Mouse (Mus musculus) C2C12 (cell line): ENCODE data around the gene Mtmr3. TPM values are rescaled to one million over a fixed set of nuclear protein-coding genes. Genes with fewer than 3 reads are reported as not detected.

ENCODE experiments used
- H3K27me3 ChIP-seq: one replicate; pipeline ENCODE4 v1.6.1; 2011; ENCODE audit not compliant: control insufficient read depth, insufficient read depth, insufficient read length
- H3K36me3 ChIP-seq: one replicate; pipeline ENCODE4 v1.6.1; 2011; ENCODE audit not compliant: control insufficient read depth, insufficient read depth
- H3K4me3 ChIP-seq: one replicate; pipeline ENCODE4 v1.5.1; 2011; ENCODE audit warnings: mild to moderate bottlenecking, control low read depth; ENCODE audit not compliant: poor library complexity, insufficient read depth, severe bottlenecking
- H3K79me2 ChIP-seq: one replicate; pipeline ENCODE4 v1.6.1; 2011; ENCODE audit not compliant: control insufficient read depth, insufficient read depth
- H3K79me3 ChIP-seq: one replicate; pipeline ENCODE4 v1.6.1; 2011; ENCODE audit warnings: low read depth, control low read depth
- H3ac ChIP-seq: one replicate; pipeline ENCODE3; 2011; ENCODE audit warnings: low read depth; ENCODE audit not compliant: control insufficient read depth, insufficient read length
- CEBPB ChIP-seq: IDR thresholded peaks from one replicate; pipeline ENCODE4 v1.6.1; 2011; ENCODE audit warnings: low read depth, mild to moderate bottlenecking, control low read depth, moderate library complexity
- CTCF ChIP-seq: IDR thresholded peaks from one replicate; pipeline ENCODE4 v1.5.1; 2011; ENCODE audit not compliant: control insufficient read depth, insufficient read depth, insufficient read length
- FOSL1 ChIP-seq: IDR thresholded peaks from one replicate; pipeline ENCODE4 v1.8.0; 2011; ENCODE audit warnings: mild to moderate bottlenecking, low read length; ENCODE audit not compliant: poor library complexity, insufficient read depth, severe bottlenecking
- MAX ChIP-seq: IDR thresholded peaks from one replicate; pipeline ENCODE4 v1.6.1; 2011; ENCODE audit warnings: mild to moderate bottlenecking, control low read depth
- MYOD1 ChIP-seq: IDR thresholded peaks from one replicate; pipeline ENCODE4 v1.6.1; 2011; ENCODE audit warnings: low read depth; ENCODE audit not compliant: control insufficient read depth, insufficient read length
- MYOG ChIP-seq: IDR thresholded peaks from one replicate; pipeline ENCODE4 v1.6.1; 2011; ENCODE audit not compliant: control insufficient read depth, insufficient read length; ENCODE audit errors: extremely low read depth
- USF1 ChIP-seq: IDR thresholded peaks from one replicate; pipeline ENCODE4 v1.6.1; 2011; ENCODE audit warnings: low read depth, mild to moderate bottlenecking, control low read depth, moderate library complexity
- polyA plus RNA-seq: library from polyadenylated mRNA; unstranded; fragments of >200 nt; fragmentation: generic; extraction: Trizol; gene quantifications from one replicate; pipeline ENCODE4 v1.2.1, GENCODE M21; 2012; ENCODE audit warnings: missing spikeins

Mtmr3 gene
- polyA plus RNA-seq, 1 experiment = 13.8 TPM

DNA sequence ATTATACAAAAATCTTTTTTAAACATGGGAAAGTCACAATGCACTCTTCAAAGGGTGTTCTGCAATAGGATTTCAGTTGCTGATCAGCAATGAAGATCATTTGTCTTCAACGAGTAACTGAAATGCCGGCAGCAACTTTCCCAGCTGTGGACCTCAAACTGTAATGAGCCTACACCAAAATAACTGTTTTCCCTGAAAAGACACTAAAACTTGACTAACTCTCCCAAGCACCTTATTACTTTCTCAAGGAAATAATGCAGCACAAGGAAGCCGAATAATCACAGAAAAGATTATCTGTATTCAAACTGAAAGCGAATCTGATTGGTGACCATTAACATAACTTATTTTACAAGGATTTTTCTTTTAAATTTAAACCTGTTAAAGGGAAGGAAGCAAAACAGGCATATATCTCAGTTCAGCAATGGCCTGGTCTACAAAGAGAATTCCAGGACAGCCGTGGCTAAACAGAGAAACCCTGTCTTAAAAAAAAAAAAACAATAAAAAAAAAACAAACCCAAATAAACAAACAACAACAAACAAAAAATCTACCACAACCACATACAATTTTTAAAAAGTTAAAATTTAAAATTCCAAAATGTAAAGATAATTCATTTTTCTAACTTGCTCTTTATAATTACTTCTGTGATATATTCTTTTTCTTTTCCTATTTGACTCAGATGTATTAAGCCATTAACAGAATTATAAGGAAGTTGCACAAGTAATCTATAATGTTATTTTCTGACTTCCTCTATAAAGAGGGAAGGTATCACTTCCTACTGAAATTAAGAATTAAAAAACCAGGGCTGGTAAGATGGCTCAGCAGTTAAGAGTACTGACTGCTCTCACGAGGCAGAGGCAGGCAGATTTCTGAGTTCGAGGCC is 50.7 kb downstream of the Mtmr3 start:
- H3K79me2 ChIP-seq = peaks cover 70% of the 10 kb centered on the region
- no peaks in the 10 kb centered on the region for H3K36me3 ChIP-seq
- no peak overlapping the region for H3K4me3 ChIP-seq
- no peak overlapping the region for H3ac ChIP-seq
- peaks cover 11% of the 10 kb centered on the region for H3K79me3 ChIP-seq
- TF ChIP-seq MAX (no peak), FOSL1 (no peak), USF1 (no peak), CEBPB (no peak), MYOD1 (no peak), MYOG (no peak)
- H3K27me3 ChIP-seq = no peaks in the 10 kb centered on the region

DNA sequence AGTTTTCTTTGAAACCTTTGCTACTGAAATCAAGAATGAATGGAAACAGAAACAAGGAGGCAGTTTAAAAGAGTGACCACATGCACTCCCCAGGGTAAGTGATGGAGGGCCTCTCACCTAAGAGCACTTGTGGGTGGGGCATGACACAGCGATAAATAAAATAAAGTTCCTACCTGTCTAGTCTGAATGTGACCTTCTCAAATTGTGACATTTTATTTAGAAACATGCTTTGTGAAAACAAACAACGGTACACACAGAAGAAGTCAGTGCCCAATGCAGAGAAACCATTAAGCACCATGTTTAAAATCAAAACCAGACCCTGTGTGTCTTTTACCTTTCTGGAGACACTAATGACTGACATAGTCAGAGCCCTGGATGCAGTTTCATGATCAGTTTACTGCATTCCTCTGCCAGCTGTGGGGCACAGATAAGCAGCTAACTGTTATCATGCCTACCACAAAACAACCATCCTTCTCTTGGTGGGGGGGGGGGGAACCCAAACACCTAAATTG is 51.6 kb downstream of the Mtmr3 start:
- no peaks in the 10 kb centered on the region for H3K27me3 ChIP-seq
- no peak overlapping the region for H3K4me3 ChIP-seq
- peaks cover 11% of the 10 kb centered on the region for H3K79me3 ChIP-seq
- H3K79me2 ChIP-seq = peaks cover 75% of the 10 kb centered on the region
- TF ChIP-seq CTCF (no peak), MYOG (no peak), MAX (no peak), CEBPB (no peak)
- H3ac ChIP-seq = no peak overlapping the region
- no peaks in the 10 kb centered on the region for H3K36me3 ChIP-seq

DNA sequence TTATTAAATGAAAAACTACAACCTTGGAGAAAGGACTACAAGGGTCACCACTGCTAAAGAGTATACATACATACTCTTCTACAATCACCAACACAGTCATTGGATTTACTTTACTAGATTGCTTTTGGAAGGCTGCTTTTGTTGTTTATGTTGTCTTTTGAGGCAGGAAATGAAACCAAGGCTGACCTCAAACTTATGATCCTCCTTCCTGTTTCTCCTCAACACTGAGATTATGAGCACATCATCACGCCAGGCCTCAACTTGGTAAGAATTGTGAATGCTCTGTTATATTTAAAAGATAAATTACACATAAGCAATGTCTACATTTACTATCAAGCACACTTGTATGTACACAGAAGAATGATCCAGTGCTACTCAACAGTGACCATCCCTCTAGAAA is 58.0 kb downstream of the Mtmr3 start:
- Histone ChIP-seq H3ac (no peak overlapping the region), H3K4me3 (no peak overlapping the region), H3K79me3 (peaks cover 3% of the 10 kb centered on the region), H3K36me3 (no peaks in the 10 kb centered on the region), H3K27me3 (no peaks in the 10 kb centered on the region), H3K79me2 (peaks cover 64% of the 10 kb centered on the region)
- TF ChIP-seq CTCF = no peak
- TF ChIP-seq CEBPB = no peak
- TF ChIP-seq MYOG = no peak
- TF ChIP-seq MYOD1 = no peak
- no peak for TF ChIP-seq USF1
- TF ChIP-seq FOSL1 = no peak
- no peak for TF ChIP-seq MAX

- Histone ChIP-seq H3K36me3 (peaks cover 52% of the 10 kb centered on the region), H3K79me3 (no peaks in the 10 kb centered on the region), H3K27me3 (no peaks in the 10 kb centered on the region), H3ac (no peak overlapping the region), H3K79me2 (peaks cover 5% of the 10 kb centered on the region), H3K4me3 (no peak overlapping the region)
- no peak for TF ChIP-seq CEBPB
- TF ChIP-seq MYOG = no peak
- TF ChIP-seq CTCF = no peak
- no peak for TF ChIP-seq FOSL1
- no peak for TF ChIP-seq USF1
- TF ChIP-seq MAX = no peak
- no peak for TF ChIP-seq MYOD1
These were observed 67.5 kb downstream of the Mtmr3 start for GRCm38 (mm10) chr11:4527132-4527531.

GRCm38 (mm10) chr11:4522142-4522664 is 72.5 kb downstream of the Mtmr3 start:
- H3K79me3 ChIP-seq = no peaks in the 10 kb centered on the region
- no peak overlapping the region for H3K4me3 ChIP-seq
- peaks cover 72% of the 10 kb centered on the region for H3K36me3 ChIP-seq
- no peaks in the 10 kb centered on the region for H3K27me3 ChIP-seq
- H3ac ChIP-seq = no peak overlapping the region
- TF ChIP-seq CEBPB (no peak), MYOG (no peak), FOSL1 (no peak), MYOD1 (no peak), MAX (no peak), CTCF (no peak), USF1 (no peak)
- no peaks in the 10 kb centered on the region for H3K79me2 ChIP-seq
